Mouse (Mus musculus): ENCODE results near the gene Ambra1. TPM values are rescaled to one million over a fixed set of nuclear protein-coding genes. Genes with fewer than 3 reads are reported as not detected.

Gene Ambra1
- polyA plus RNA-seq, 1 experiment from 2014 or later = 5.2 TPM

DNA sequence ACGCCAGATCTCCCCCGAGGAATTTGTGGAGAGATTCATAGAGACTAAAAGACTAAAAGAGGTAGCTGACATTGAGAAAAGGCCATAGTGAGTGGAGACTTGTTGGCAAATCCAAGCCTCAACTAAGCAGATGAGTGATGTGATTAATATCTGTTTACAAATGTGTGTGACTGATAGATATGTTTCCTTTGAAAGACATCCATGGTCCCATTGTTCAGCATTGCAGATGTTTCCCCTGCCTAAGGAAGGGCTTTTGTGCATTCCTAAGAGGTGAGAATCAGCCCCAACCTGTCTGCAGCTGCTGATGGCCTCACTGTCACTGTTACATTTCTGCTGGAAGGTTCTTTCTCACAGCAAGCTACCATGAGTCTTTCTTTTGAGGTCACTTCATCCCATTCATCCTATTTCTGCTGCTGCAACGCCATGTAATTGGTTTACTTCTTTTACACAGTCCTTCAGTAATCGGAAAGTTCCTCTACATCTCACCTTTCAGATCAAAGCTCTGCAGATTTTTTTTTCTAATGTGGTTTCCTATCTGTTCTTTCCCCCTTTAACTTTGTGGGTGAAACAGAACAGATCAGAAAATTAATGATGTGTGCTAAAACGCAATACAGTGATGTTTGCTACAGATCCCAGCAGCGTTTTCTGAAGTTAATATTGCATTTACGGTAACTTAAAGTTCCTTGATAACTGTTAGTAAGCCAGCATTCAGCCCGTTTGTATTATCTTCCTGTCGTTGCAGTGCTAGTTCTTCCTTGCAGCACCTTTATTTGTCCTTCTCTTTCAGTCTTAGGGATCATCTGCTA is 146.3 kb downstream of the Ambra1 start:
- no peaks in the 10 kb centered on the region for H3K9me3 ChIP-seq (replicated peaks)

DNA sequence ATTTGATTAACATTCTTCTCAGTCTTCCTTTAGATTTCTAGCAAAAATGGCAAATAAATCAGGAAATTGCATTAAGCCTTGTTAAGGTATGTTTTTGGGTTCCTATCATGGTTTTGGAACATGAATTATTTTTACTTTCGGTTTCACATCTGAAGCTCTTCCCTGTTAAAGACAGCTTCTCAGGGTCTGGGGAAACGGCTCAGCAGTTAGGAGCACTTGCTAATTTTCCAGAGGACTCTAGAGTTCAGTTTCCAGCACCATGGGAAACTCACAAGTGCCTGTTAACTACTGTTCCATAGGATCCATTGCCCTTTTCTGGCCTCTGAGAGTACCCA is 146.8 kb downstream of the Ambra1 start:
- H3K4me1 ChIP-seq (replicated peaks) = peaks cover 9% of the 10 kb centered on the region; the same call in 1 of the 2 replicates
- peak overlapping the region; percentile 20 for H3K4me2 ChIP-seq
- H3K27ac ChIP-seq (replicated peaks) = no peak overlapping the region
- no peaks in the 10 kb centered on the region for H3K9me3 ChIP-seq (replicated peaks)
- 58% methylated on average over 2 of the region's 2 CpGs for WGBS (ENCODE audit: insufficient replicate concordance)
- no peak overlapping the region for H3K4me3 ChIP-seq (replicated peaks)
- H3K36me3 ChIP-seq (replicated peaks) = 0 out of 2 replicates have a peak, but pooled peaks cover 5% of the 10 kb centered on the region
- no peak overlapping the region for H3K9ac ChIP-seq
- no peak for ATAC-seq (ENCODE audit: insufficient read depth)
- H3K27me3 ChIP-seq = no peaks in the 10 kb centered on the region

More for the DNA sequence above, 146.3 kb downstream of the Ambra1 start:
- 0 out of 2 replicates have a peak, but pooled peaks cover 5% of the 10 kb centered on the region for H3K36me3 ChIP-seq (replicated peaks)
- no peak overlapping the region for H3K27ac ChIP-seq (replicated peaks)
- H3K9ac ChIP-seq = no peak overlapping the region
- no peaks in the 10 kb centered on the region for H3K27me3 ChIP-seq
- H3K4me1 ChIP-seq (replicated peaks) = peaks cover 9% of the 10 kb centered on the region; the same call in 1 of the 2 replicates
- peak overlapping the region; percentile 20 for H3K4me2 ChIP-seq
- WGBS (ENCODE audit: insufficient replicate concordance) = 59% methylated on average over 9 of the region's 9 CpGs
- no peak for ATAC-seq (ENCODE audit: insufficient read depth)
- H3K4me3 ChIP-seq (replicated peaks) = no peak overlapping the region

DNA sequence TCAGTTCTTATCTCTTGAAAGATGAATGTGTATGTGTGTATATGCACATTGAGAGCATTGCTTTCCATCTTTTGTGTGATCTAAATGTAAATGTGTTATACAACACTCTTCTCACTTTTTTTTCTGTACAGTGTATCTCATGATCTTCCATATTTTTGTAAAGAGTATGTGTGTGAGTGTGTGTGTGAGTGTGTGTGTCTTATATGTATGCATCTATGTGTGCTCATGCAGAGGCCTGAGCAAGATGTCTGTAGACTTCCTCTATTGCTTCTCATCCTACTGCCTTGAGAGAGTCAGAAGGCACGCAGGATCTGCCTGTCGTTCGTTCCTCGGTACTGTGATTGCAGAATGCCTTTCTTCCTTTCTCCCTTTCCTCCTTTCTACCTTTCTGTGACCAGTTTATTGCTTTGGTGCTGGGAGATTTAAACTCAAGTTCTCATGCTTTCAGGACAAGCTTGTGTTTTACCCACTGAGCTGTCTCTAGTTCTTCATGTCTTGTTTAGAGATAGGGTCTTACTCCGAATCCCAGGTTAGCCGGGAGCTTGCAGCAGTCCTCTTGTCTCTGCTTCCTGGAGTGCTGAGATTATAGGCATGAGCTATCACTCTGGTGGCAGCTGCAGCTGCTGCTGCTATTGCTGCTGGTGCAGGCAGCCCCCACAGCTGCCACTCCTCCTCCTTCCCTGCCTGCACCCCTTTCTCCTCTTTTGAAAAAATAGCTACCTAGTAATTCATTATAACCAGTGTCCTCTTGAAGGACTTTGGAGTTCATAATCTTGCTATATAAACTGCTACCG is 148.7 kb downstream of the Ambra1 start:
- Histone ChIP-seq H3K36me3 (replicated peaks) (0 out of 2 replicates have a peak, but pooled peaks cover 5% of the 10 kb centered on the region), H3K4me3 (replicated peaks) (no peak overlapping the region), H3K4me1 (replicated peaks) (peaks cover 9% of the 10 kb centered on the region; the same call in 1 of the 2 replicates), H3K4me2 (no peak overlapping the region), H3K27me3 (no peaks in the 10 kb centered on the region), H3K9ac (no peak overlapping the region), H3K27ac (replicated peaks) (no peak overlapping the region), H3K9me3 (replicated peaks) (no peaks in the 10 kb centered on the region)
- WGBS (ENCODE audit: insufficient replicate concordance) = 59% methylated on average over 7 of the region's 7 CpGs
- ATAC-seq (ENCODE audit: insufficient read depth) = no peak

DNA sequence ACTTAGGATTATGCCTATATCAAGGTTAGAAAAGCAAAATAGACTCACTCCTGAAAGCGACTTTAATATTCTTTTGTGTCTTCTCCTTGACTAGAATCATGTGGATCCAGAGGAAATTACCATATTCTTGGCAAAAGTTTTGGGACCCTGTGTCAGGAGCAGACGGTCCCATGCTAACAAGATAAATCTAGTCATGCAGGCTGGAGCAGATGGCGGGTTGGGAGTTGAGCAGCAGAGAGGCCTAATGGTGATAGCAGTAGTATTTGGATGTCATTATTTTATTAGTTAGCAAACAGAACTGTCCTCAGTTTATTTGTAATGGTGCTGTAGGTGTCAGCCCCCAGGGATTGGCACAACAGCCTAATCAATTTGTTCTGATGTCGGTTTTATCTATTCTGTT is 154.0 kb downstream of the Ambra1 start:
- no peak overlapping the region for H3K27ac ChIP-seq (replicated peaks)
- H3K4me3 ChIP-seq (replicated peaks) = no peak overlapping the region
- 63% methylated on average over 4 of the region's 4 CpGs for WGBS (ENCODE audit: insufficient replicate concordance)
- no peaks in the 10 kb centered on the region for H3K9me3 ChIP-seq (replicated peaks)
- H3K36me3 ChIP-seq (replicated peaks) = peaks cover 14% of the 10 kb centered on the region
- H3K4me1 ChIP-seq (replicated peaks) = 0 out of 2 replicates have a peak, but pooled peaks cover under 1% of the 10 kb centered on the region
- no peak overlapping the region for H3K4me2 ChIP-seq
- H3K9ac ChIP-seq = no peak overlapping the region
- H3K27me3 ChIP-seq = no peaks in the 10 kb centered on the region
- no peak for ATAC-seq (ENCODE audit: insufficient read depth)

DNA sequence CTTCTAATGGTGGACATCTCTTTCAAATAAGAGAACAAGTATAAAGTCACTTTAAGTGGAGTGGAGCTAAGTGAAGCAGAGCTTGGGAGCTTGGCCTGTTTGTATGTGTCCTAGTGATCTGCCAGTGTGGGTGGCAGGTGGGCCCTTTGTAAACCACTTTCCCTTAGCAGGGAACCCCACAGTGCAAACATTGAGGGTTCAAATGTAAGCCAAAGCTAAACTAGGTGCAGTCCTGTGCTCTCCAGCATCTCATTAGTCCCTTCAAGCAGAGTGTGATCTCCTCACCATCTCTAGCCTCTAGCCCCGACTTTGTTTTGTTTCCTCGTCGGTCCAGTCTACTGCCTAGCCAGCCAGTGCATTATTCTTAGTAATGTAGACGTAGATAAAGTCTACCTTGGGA is 154.7 kb downstream of the Ambra1 start:
- WGBS (ENCODE audit: insufficient replicate concordance) = 75% methylated on average over 4 of the region's 4 CpGs
- H3K9me3 ChIP-seq (replicated peaks) = no peaks in the 10 kb centered on the region
- no peak overlapping the region for H3K4me3 ChIP-seq (replicated peaks)
- H3K4me2 ChIP-seq = no peak overlapping the region
- H3K36me3 ChIP-seq (replicated peaks) = peaks cover 14% of the 10 kb centered on the region
- H3K9ac ChIP-seq = no peak overlapping the region
- H3K4me1 ChIP-seq (replicated peaks) = no peaks in the 10 kb centered on the region
- no peak overlapping the region for H3K27ac ChIP-seq (replicated peaks)
- no peaks in the 10 kb centered on the region for H3K27me3 ChIP-seq
- no peak for ATAC-seq (ENCODE audit: insufficient read depth)

DNA sequence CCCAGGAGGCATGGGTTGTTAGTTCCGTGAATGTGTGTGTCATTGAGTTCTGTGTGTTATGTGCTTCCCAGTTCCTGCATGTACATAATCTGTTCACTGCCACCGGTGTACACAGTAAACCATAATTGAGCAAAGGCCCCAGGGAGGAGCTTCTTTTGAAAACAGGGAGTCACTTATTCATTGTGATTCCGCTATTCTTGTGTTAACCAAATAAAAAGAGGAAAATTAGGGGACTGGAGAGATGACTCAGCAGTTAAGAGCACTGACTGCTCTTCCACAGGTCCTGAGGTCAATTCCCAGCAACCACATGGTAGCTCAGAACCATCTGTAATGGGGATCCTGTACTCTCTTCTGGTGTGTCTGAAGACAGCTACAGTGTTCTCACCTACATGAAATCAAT is 164.8 kb downstream of the Ambra1 start:
- ATAC-seq (ENCODE audit: insufficient read depth) = no peak
- Histone ChIP-seq H3K9ac (no peak overlapping the region), H3K4me1 (replicated peaks) (no peaks in the 10 kb centered on the region), H3K27me3 (no peaks in the 10 kb centered on the region), H3K4me3 (replicated peaks) (no peak overlapping the region), H3K27ac (replicated peaks) (no peak overlapping the region), H3K36me3 (replicated peaks) (0 out of 2 replicates have a peak, but pooled peaks cover 7% of the 10 kb centered on the region), H3K9me3 (replicated peaks) (no peaks in the 10 kb centered on the region), H3K4me2 (no peak overlapping the region)
- 78% methylated on average over 3 of the region's 3 CpGs for WGBS (ENCODE audit: insufficient replicate concordance)

DNA sequence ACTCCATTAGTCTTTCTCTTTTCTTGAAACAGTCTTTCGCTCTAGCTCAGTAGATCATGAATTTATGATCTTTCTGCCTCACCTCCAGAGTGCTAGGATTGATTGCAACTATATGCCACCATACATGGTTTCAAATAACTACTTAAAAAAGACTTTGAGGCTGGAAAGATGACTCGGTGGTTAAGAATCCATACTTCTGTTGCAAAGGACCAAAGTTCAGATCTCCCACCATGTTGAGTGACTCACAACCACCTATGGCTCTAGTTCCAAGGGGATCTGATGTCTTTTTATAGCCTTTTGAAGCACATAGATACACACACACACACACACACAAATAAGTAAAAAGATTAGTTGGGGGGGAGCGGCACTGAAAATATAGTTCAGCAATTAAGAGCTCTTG is 165.5 kb downstream of the Ambra1 start:
- WGBS (ENCODE audit: insufficient replicate concordance) = 80% methylated on average over 3 of the region's 3 CpGs
- ATAC-seq (ENCODE audit: insufficient read depth) = no peak
- Histone ChIP-seq H3K9ac (no peak overlapping the region), H3K9me3 (replicated peaks) (no peaks in the 10 kb centered on the region), H3K27me3 (no peaks in the 10 kb centered on the region), H3K27ac (replicated peaks) (no peak overlapping the region), H3K4me1 (replicated peaks) (no peaks in the 10 kb centered on the region), H3K4me3 (replicated peaks) (no peak overlapping the region), H3K36me3 (replicated peaks) (peaks cover 12% of the 10 kb centered on the region; the same call in 1 of the 2 replicates), H3K4me2 (no peak overlapping the region)

DNA sequence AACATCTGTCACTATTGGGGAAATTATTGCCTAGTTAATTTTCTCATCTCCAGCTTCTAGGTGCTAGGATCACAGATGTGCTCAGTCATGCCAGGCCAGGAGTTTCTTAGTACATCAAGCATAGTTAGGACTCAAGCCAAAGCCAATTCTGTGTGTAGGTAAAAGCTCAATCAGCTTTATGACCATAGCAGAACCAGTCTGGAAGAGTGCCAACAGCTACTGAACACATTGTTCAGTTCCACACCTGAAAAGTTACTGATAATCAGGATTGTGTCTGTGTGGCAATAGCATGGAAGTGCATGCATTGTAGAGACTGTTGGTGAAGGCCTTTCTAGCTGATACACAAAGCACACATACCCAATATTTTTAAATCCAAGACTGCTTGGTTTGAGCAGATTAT is 168.0 kb downstream of the Ambra1 start:
- H3K4me1 ChIP-seq (replicated peaks) = no peaks in the 10 kb centered on the region
- ATAC-seq (ENCODE audit: insufficient read depth) = no peak
- H3K27ac ChIP-seq (replicated peaks) = no peak overlapping the region
- H3K27me3 ChIP-seq = no peaks in the 10 kb centered on the region
- H3K4me2 ChIP-seq = no peak overlapping the region
- H3K9me3 ChIP-seq (replicated peaks) = no peaks in the 10 kb centered on the region
- H3K9ac ChIP-seq = no peak overlapping the region
- H3K36me3 ChIP-seq (replicated peaks) = peaks cover 19% of the 10 kb centered on the region; the same call in 1 of the 2 replicates
- H3K4me3 ChIP-seq (replicated peaks) = no peak overlapping the region

DNA sequence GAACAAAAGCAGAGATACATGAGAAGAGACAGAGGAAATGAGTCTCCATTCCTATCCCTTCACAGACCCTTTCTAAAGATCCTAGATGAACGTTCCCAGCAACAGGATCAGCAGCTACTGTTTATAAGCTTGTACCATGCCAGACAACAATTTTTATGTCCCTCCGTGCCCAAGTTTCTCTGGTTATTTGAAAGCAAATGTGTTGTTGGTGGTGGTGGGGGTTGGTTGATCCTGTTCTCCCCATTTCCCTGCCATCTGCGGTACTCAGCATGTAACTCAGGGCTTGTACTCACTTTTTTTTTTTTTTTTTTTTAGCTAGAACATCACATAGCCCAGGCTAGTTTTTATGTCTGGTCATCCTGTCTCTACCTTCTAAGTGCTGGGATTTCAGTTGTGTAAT is 169.2 kb downstream of the Ambra1 start:
- no peak for ATAC-seq (ENCODE audit: insufficient read depth)
- Histone ChIP-seq H3K27me3 (no peaks in the 10 kb centered on the region), H3K36me3 (replicated peaks) (peaks cover 15% of the 10 kb centered on the region; the same call in 1 of the 2 replicates), H3K4me3 (replicated peaks) (no peak overlapping the region), H3K27ac (replicated peaks) (no peak overlapping the region), H3K9ac (no peak overlapping the region), H3K4me1 (replicated peaks) (no peaks in the 10 kb centered on the region), H3K4me2 (no peak overlapping the region), H3K9me3 (replicated peaks) (no peaks in the 10 kb centered on the region)
- 78% methylated on average over 3 of the region's 3 CpGs for WGBS (ENCODE audit: insufficient replicate concordance)

DNA sequence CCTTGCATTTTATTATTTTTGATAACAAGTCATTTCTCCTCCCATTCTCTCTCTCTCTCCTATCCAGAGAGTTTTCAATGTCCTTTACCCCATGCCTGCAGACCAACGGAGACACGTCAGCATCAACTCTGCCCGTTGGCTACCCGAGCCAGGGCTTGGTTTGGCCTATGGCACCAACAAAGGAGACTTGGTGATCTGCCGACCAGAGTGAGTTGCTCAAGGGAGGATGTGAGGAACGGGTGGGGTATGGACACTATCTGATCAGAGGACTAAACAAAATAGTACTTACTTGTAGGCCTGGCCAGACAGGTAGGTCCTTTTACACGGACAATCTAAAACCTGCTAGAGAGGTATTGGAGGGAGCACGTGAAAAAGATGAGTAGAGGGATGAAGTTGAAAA is 170.5 kb downstream of the Ambra1 start:
- no peaks in the 10 kb centered on the region for H3K27me3 ChIP-seq
- ATAC-seq (ENCODE audit: insufficient read depth) = no peak
- no peak overlapping the region for H3K4me3 ChIP-seq (replicated peaks)
- H3K36me3 ChIP-seq (replicated peaks) = peaks cover 16% of the 10 kb centered on the region; the same call in 1 of the 2 replicates
- H3K4me2 ChIP-seq = no peak overlapping the region
- no peak overlapping the region for H3K27ac ChIP-seq (replicated peaks)
- no peaks in the 10 kb centered on the region for H3K9me3 ChIP-seq (replicated peaks)
- no peak overlapping the region for H3K9ac ChIP-seq
- H3K4me1 ChIP-seq (replicated peaks) = no peaks in the 10 kb centered on the region
- WGBS (ENCODE audit: insufficient replicate concordance) = 79% methylated on average over 8 of the region's 8 CpGs

DNA sequence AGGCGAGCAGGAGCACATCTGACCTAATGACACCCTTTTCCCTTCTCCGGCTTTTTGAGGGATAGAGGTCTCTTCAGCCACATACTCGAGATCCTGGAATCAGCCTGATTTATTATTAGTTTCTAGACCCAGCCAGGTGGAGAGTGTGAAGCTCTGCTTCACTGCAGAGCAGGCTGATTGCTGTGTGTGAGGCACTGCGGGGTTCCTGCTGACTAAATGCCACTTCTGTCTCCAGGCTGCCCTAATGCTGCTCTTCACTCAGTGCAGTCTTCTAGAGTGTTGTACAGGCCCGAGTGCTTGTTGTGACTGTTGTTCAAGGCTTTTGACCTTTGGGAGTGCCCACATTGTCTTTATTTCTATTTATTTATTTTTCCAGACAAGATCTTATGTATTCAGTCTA is 172.4 kb downstream of the Ambra1 start:
- H3K4me1 ChIP-seq (replicated peaks) = no peaks in the 10 kb centered on the region
- no peaks in the 10 kb centered on the region for H3K27me3 ChIP-seq
- peaks cover 18% of the 10 kb centered on the region; the same call in 1 of the 2 replicates for H3K36me3 ChIP-seq (replicated peaks)
- H3K4me2 ChIP-seq = no peak overlapping the region
- H3K4me3 ChIP-seq (replicated peaks) = no peak overlapping the region
- 66% methylated on average over 5 of the region's 5 CpGs for WGBS (ENCODE audit: insufficient replicate concordance)
- H3K9me3 ChIP-seq (replicated peaks) = no peaks in the 10 kb centered on the region
- no peak for ATAC-seq (ENCODE audit: insufficient read depth)
- H3K27ac ChIP-seq (replicated peaks) = no peak overlapping the region
- H3K9ac ChIP-seq = no peak overlapping the region

Data from liver, embryonic 15.5 days (tissue).